In the genomic region with DNA sequence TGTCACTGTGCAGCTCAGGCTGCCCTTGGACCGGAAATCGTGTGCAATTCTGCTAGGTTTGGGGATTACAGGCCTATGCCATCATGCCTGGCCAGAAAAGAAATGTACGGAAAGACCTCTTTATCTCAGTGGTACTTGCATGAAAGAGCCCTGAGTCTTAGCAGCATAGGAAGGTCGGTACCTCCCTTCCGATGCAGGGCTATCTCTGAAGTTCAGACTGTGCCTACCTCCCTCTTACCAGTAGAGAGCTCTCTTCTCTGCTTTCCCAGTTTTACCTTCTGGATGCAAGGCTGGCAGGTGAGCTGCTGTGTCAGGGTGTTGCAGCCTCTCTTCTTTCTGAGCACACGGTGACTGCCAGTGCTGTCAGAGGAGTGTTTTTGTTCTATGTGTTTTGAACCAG, we compare ENCODE assay signal across 35 mouse cellular contexts. TPM values are rescaled to one million over a fixed set of nuclear protein-coding genes. Genes with fewer than 3 reads are reported as not detected.
DNase-seq lines count a peak whose midpoint lies in the region; ATAC-seq and TF ChIP-seq lines count a peak whose summit lies in the region.
"Had no signal": no experiment of that assay in that cellular context is flagged by ENCODE, and none has a peak within 500 bp of the region (broad histone marks: within the 10 kb centered on the region; RNA-seq: fewer than 3 reads in every experiment).

No protein-coding gene starts in this region.

- peaks cover 4% of the 10 kb centered on the region for H3K4me1 ChIP-seq in ES-Bruce4 (ENCODE audit: control insufficient read depth, insufficient read depth, low read length)
- H3K4me1 ChIP-seq in intestine, embryonic 16.5 days (ENCODE audit: control insufficient read depth, insufficient read depth, low read length): peaks cover 3% of the 10 kb centered on the region; the same call in 1 of the 2 replicates
- H3K4me1 ChIP-seq: forebrain, embryonic 10.5 days; forebrain, embryonic 13.5 days; hindbrain, embryonic 12.5 days; hindbrain, embryonic 15.5 days had no signal

- TF ChIP-seq CTCF in ES-Bruce4 (IDR thresholded peaks at IDR 0.05; ENCODE audit: low read depth, low read length): peak; percentile 24

- DNase-seq in ES-CJ7 (ENCODE audit: low read depth, low spot score): peak; percentile 65
- peak; percentile 33 for DNase-seq in brain, adult 2 months (ENCODE audit: low read depth, low spot score)
- DNase-seq in cerebellum, postnatal 25 days: no peak
- DNase-seq: adrenal gland, adult 2 months; adrenal gland, postnatal 14 days; cerebellum, adult 2 months; cerebellum, adult 9-11 months; cerebellum, postnatal 36 days; gastrocnemius, postnatal 10 days; gastrocnemius, postnatal 36 days; heart, adult 2 months had no signal

- no peak overlapping the region for H3K27ac ChIP-seq in ES-Bruce4 (ENCODE audit: insufficient read depth, low read length)
- no peak overlapping the region for H3K27ac ChIP-seq in intestine, embryonic 16.5 days (ENCODE audit: low read length)
- H3K27ac ChIP-seq: forebrain, embryonic 10.5 days; forebrain, embryonic 13.5 days; heart, adult 2 months; heart, embryonic 10.5 days; hindbrain, embryonic 12.5 days; hindbrain, embryonic 15.5 days had no signal

- peaks cover 31% of the 10 kb centered on the region for H3K36me3 ChIP-seq in ES-Bruce4 (ENCODE audit: control insufficient read depth, insufficient read depth, low read length, poor library complexity, severe bottlenecking)
- peaks cover 2% of the 10 kb centered on the region; the same call in 1 of the 2 replicates for H3K36me3 ChIP-seq in intestine, embryonic 16.5 days (ENCODE audit: control insufficient read depth, insufficient read depth, low read length)

- peak; percentile 65 for ATAC-seq in megakaryocyte-erythroid progenitor cell, adult 5-6 weeks (replicated peaks; ENCODE audit: low FRiP score, low TSS enrichment, poor library complexity, severe bottlenecking)
- no peak for ATAC-seq in intestine, embryonic 16.5 days
- ATAC-seq: CD4-positive, CD25-positive, alpha-beta regulatory T cell, adult 4 months; forebrain, embryonic 13.5 days; forebrain, embryonic 16.5 days; Patski had no signal

- no peak for TF ChIP-seq EP300 in ES-Bruce4 (IDR thresholded peaks at IDR 0.05; ENCODE audit: insufficient read depth, low read depth, low read length)

- H3K9me3 ChIP-seq in ES-Bruce4 (replicated peaks; ENCODE audit: control insufficient read depth, insufficient read depth, low read length, poor library complexity, severe bottlenecking): no peaks in the 10 kb centered on the region
- no peaks in the 10 kb centered on the region for H3K9me3 ChIP-seq in intestine, embryonic 16.5 days (ENCODE audit: control insufficient read depth, low read length)
- H3K9me3 ChIP-seq: forebrain, embryonic 10.5 days; forebrain, embryonic 13.5 days; G1E; heart, embryonic 10.5 days; hindbrain, embryonic 12.5 days; hindbrain, embryonic 15.5 days had no signal

- H3K27me3 ChIP-seq in ES-Bruce4 (ENCODE audit: control insufficient read depth, insufficient read depth, low read length, poor library complexity, severe bottlenecking): no peaks in the 10 kb centered on the region
- H3K27me3 ChIP-seq in intestine, embryonic 16.5 days (replicated peaks; ENCODE audit: control insufficient read depth, insufficient read depth, low read length): no peaks in the 10 kb centered on the region
- H3K27me3 ChIP-seq: forebrain, embryonic 13.5 days; hindbrain, embryonic 12.5 days; hindbrain, embryonic 15.5 days; Patski had no signal

- H3K4me2 ChIP-seq in intestine, embryonic 16.5 days (ENCODE audit: low read depth, low read length): no peak overlapping the region
- H3K4me2 ChIP-seq: forebrain, embryonic 13.5 days; hindbrain, embryonic 12.5 days; hindbrain, embryonic 15.5 days had no signal

- 92% methylated on average over 6 of the region's 6 CpGs for WGBS in intestine, embryonic 16.5 days

- TF ChIP-seq POLR2A in ES-Bruce4 (IDR thresholded peaks at IDR 0.05; ENCODE audit: insufficient read depth, low read length): no peak

- H3K4me3 ChIP-seq in ES-Bruce4 (ENCODE audit: low read depth, low read length): no peak overlapping the region
- H3K4me3 ChIP-seq in intestine, embryonic 16.5 days (ENCODE audit: low read length): no peak overlapping the region
- H3K4me3 ChIP-seq: forebrain, embryonic 10.5 days; forebrain, embryonic 13.5 days; heart, adult 2 months; heart, embryonic 10.5 days; hindbrain, embryonic 12.5 days; hindbrain, embryonic 15.5 days had no signal

- H3K9ac ChIP-seq in ES-Bruce4 (ENCODE audit: low read depth, poor library complexity, severe bottlenecking): no peak overlapping the region
- no peak overlapping the region for H3K9ac ChIP-seq in intestine, embryonic 16.5 days (ENCODE audit: low read depth, low read length)
- H3K9ac ChIP-seq: forebrain, embryonic 13.5 days; hindbrain, embryonic 12.5 days; hindbrain, embryonic 15.5 days had no signal

RNA-seq across cellular contexts. Expression of a gene that starts 14.2 kb away (rescaled TPM):
- 55.8 and 60.3 TPM in 2 replicates for polyA plus RNA-seq in ES-Bruce4 (2011; ENCODE audit: insufficient read depth, insufficient read length, low read depth, missing spikeins)
- total RNA-seq in megakaryocyte-erythroid progenitor cell, adult 5-6 weeks (2014; fragmentation: Nextera tagmentation): 82.7 and 87.7 TPM in 2 replicates
- 94.7 and 123 TPM in 2 replicates for total RNA-seq in megakaryocyte-erythroid progenitor cell, adult 5-6 weeks (2017)
- polyA plus RNA-seq in intestine, embryonic 16.5 days (2015; fragmentation: Nextera tagmentation; extraction: Ambion mirVana): 32.7 and 36.4 TPM in 2 replicates

RNA-seq across cellular contexts. Expression of a gene that starts 38.9 kb away (rescaled TPM):
- polyA plus RNA-seq in ES-Bruce4 (2011; ENCODE audit: insufficient read depth, insufficient read length, low read depth, missing spikeins): 3.2 and 4.1 TPM in 2 replicates
- not detected in 2 replicates for total RNA-seq in megakaryocyte-erythroid progenitor cell, adult 5-6 weeks (2014; fragmentation: Nextera tagmentation)
- total RNA-seq in megakaryocyte-erythroid progenitor cell, adult 5-6 weeks (2017): not detected in 2 replicates
- polyA plus RNA-seq in intestine, embryonic 16.5 days (2015; fragmentation: Nextera tagmentation; extraction: Ambion mirVana): not detected in 2 replicates
- total RNA-seq: adrenal gland, adult 2 months; adrenal gland, postnatal 14 days; adrenal gland, postnatal 4 days; G1E; gastrocnemius, adult 18-20 months; gastrocnemius, postnatal 10 days; gastrocnemius, postnatal 36 days; granulocyte monocyte progenitor cell, adult 5-6 weeks; heart, adult 2 months; heart, postnatal 25 days; hematopoietic stem cell, adult 5-6 weeks had no signal
- polyA plus RNA-seq: adrenal gland, adult 2 months; C2C12; CD4-positive, CD25-positive, alpha-beta regulatory T cell, adult 4 months; cerebellum, adult 2 months; cortical plate, adult 2 months; embryonic facial prominence, embryonic 11.5 days; embryonic facial prominence, embryonic 14.5 days; forebrain, embryonic 10.5 days; forebrain, embryonic 13.5 days; forebrain, embryonic 16.5 days; G1E; heart, adult 2 months; heart, embryonic 10.5 days; heart, embryonic 14.5 days; heart, postnatal 0 days; hindbrain, embryonic 12.5 days; hindbrain, embryonic 15.5 days; intestine, embryonic 14.5 days; Patski had no signal

Comparison
In these comparisons a context has a peak if more than half of its experiments do, and no peak if none do; other contexts are left out.
1. DNase-seq: peak in ES-CJ7 (single experiment) and brain, adult 2 months (single experiment); none in cerebellum, postnatal 25 days (0 of 2).